Mouse (Mus musculus) lung, postnatal 0 days (tissue): ENCODE results near the gene Meis3.

ENCODE experiments used
- CTCF ChIP-seq: IDR thresholded peaks from 2 replicates; pipeline ENCODE4 v1.5.1; 2016; ENCODE audit warnings: antibody characterized with exemption, mild to moderate bottlenecking
- EP300 ChIP-seq: IDR thresholded peaks from 2 replicates; pipeline ENCODE4 v1.6.1; 2016; ENCODE audit warnings: antibody characterized with exemption, mild to moderate bottlenecking, control low read depth

- TF ChIP-seq CTCF, result no peak
- TF ChIP-seq EP300, result no peak
Measured at GRCm38 (mm10) chr7:16213986-16214385, 39.1 kb downstream of the Meis3 start.
